Mouse (Mus musculus): ENCODE data around the gene Tcf23.
A peak's percentile ranks its signal among the peaks of the same experiment; 100 is the strongest.

The Tcf23 gene

GRCm38 (mm10) chr5:30968416-30968815, at the start of gene Tcf23:
Gene Tcf23 (plus strand): TSS chr5:30968662.
- peak; percentile 41 for DNase-seq

GRCm38 (mm10) chr5:30918691-30919090, 49.8 kb upstream of the Tcf23 start:
- DNase-seq, result no peak

DNA sequence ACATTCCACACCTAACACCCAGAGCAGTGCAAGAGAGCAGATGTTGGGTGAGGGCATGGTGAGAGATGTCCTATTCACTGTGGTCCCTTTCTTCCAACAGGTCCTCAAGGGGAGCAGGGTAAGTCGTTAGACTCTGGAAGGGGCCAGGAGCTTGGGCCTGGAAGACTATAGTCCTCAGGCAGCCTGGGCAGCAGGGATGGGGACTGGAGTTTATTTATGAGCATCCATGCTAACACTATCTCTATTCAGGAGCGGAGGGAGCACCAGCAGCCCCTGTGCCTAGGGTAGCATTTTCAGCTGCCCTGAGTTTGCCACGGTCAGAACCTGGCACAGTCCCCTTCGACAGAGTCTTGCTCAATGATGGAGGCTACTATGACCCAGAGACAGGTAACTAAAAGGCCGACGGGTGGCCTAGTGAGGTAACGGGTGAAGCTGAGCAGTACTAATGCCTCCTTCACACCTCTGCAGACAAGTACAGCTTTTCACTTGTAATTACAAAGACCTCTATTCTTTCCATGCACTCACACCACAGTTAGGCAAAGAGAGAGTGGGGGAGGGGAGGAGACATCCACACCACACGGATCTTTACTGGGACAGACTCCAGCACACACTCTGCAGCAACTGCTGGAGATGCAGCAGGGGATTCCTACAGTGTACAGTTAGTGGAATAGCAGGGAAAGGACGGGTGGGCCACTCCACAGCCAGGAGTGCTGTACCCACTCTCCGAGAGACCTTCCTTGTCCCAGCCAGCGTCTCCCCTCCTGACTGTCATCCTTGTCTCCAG, 48.4 kb upstream of the Tcf23 start:
- DNase-seq, result no peak

- DNase-seq, result peak; percentile 42
Observed at GRCm38 (mm10) chr5:30920621-30921020, 47.8 kb upstream of the Tcf23 start.

GRCm38 (mm10) chr5:30921256-30922033, 47.0 kb upstream of the Tcf23 start, which contains the start of gene Khk:
Gene Khk (plus strand): TSS chr5:30921431.
- peak; percentile 97 for DNase-seq

DNA sequence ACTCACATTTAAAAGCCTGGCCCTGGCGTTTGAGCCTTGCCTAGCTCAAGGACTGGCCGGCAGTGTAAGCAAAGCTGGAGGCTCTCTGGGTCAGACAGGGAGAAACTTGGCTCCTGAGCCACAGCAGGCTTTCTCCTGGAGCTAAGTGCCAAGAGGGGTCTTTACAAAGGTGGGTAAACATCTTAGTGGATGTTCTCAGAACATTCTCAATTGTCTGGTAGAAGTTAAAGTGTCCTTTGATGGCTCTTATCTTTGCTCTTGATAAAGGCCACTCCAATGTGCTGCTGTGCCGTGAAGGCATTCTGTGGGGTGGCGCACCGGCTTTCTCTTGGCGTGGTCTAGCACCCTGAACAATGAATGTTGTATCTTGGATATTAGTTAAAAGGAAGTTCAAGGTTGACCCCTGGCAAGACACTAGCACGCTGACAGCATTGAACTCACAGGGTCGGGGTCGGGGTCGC, 45.9 kb upstream of the Tcf23 start:
- DNase-seq, result peak; percentile 14

- DNase-seq, result no peak
Observed at GRCm38 (mm10) chr5:30923119-30923518, 45.3 kb upstream of the Tcf23 start.

DNA sequence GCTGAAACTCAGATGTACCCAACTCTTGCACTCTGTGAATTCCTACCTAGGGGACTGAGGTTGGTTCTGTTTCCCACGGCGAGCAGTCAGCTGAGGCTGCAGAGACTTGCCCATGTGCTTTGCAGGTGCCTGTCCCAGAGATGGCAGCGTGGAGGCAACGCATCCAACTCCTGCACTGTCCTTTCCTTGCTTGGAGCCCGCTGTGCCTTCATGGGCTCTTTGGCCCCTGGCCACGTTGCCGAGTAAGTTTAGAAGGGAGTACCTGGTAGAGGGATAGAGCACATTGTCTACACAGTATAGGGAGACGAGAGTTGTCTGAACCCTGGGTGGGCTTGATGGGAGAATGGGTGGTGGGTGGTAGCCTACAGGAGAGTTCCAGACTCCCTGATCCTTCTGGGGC, 43.8 kb upstream of the Tcf23 start:
- DNase-seq, result no peak

GRCm38 (mm10) chr5:30925217-30925616, 43.2 kb upstream of the Tcf23 start:
- DNase-seq, result peak; percentile 12

GRCm38 (mm10) chr5:30926073-30926472, 42.4 kb upstream of the Tcf23 start:
- DNase-seq, result no peak

- peak; percentile 26 for DNase-seq
Observed at GRCm38 (mm10) chr5:30927945-30928529, 40.4 kb upstream of the Tcf23 start.

GRCm38 (mm10) chr5:30930121-30930520, 38.3 kb upstream of the Tcf23 start:
- peak; percentile 86 for DNase-seq

DNA sequence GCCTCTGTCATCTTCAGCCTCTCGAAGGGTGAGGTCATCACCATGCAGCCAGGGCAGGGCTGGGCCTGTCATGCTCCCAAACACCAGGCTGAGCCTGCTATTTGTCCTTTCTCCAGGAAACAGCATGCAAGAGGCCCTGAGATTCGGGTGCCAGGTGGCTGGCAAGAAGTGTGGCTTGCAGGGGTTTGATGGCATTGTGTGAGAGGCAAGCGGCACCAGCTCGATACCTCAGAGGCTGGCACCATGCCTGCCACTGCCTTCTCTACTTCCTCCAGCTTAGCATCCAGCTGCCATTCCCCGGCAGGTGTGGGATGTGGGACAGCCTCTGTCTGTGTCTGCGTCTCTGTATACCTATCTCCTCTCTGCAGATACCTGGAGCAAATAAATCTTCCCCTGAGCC, 37.6 kb upstream of the Tcf23 start:
- DNase-seq, result no peak

- DNase-seq, result no peak
Observed at GRCm38 (mm10) chr5:30931378-30931777, 37.1 kb upstream of the Tcf23 start.

GRCm38 (mm10) chr5:30933705-30934104, 34.8 kb upstream of the Tcf23 start:
- no peak for DNase-seq

GRCm38 (mm10) chr5:30934725-30935461, 33.6 kb upstream of the Tcf23 start:
- no peak for DNase-seq

GRCm38 (mm10) chr5:30943004-30943403, 25.5 kb upstream of the Tcf23 start:
- DNase-seq, result peak; percentile 26

GRCm38 (mm10) chr5:30944344-30944743, 24.1 kb upstream of the Tcf23 start:
- no peak for DNase-seq

DNA sequence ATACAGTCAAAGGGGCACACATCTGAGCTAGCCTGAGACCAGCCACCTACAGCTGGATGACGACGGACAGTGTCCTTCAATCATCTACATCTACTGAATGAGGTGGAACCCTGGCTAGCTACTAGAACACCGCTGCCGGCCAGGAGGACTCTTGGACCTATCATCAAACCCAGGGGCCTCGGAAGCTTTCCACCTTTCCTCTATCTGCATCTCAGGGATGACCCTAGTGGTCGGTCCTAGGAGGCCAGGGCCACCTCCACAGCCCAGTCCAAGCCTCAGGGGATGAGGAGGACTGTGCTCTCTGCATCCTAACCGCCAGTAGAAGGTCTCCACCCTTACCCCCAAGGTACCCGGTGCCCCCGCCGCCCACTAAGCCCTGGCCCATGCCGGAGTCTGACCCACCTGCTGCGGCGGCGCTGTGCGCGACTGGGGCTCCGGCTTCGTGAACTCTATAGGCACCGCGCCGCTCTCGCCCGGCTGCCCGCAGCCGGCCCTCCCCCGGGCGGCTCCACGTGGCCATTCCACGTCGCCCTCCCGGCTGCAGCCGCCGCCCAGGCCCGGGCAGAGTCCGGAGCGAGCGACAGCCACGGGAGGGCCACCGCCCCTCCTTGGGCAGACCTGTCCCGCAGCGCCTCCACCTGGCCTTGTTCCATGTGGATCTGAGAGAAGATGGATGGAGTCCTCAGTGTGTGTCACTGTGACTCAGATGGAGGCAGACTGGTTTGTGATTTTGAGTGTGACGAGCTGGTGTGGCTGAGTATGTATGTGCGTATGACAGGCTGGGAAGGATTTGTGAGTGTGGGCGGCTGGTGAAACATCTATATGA, 23.3 kb upstream of the Tcf23 start, which contains the start of gene Cgref1:
Gene Cgref1, minus strand, starts transcription at position 636 of the 826 bp plus-strand sequence.
- peak; percentile 56 for DNase-seq

DNA sequence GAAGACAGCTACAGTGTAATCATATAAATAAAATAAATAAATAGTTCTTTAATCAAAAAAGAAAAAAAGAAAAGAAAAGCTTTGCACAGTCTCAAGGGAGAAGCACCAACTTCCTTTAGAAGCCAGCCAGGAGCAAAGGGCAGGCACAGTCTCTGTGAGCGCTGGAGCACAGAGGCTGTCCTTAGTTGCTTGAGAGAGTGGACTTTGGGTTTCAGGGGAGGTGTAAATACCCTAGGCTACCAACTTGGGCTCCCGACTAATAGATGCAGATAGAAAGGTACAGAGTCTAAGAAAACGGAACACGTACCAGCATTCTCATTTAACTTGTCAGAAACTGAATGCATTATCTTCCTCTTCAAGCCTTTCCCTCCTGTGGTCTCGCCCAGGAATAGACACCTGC, 19.8 kb upstream of the Tcf23 start:
- no peak for DNase-seq

DNA sequence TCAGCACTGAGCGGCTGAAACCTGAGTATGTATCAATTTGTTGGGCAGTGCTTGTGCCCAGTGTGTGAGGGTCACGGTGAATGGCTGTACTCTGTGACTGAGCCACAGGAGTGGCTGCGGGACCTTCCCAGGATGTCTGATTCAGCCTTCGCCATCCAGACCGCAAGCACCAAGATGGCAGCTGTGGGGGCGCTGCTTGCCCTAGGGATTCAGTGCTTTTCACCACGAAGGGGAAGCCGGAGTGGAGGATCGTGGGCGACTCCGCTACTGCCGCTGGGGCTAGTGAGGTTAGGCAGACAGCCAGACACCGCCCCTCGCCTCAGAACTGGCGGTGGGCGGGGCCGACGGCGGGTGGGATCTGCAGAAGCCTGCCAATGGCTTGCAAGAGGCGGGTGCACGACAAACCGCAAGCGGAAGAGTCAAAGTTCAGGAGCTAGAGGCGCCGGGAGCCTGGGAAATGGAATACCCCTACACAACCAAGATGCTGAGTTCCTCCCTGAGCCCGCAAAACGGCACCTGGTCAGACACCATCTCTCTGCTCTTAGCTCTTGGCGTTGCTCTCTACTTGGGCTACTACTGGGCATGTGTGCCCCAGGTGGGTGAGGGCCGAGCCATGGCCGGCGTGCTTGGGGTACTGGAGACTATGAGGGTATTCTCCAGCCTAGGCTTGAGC, 18.7 kb upstream of the Tcf23 start:
- DNase-seq, result peak; percentile 93

Data from lung, postnatal 14 days (tissue).